Mouse (Mus musculus) urinary bladder, adult 2 months (tissue): Measurements from ENCODE around the gene Rcor2. TPM values are rescaled to one million over a fixed set of nuclear protein-coding genes. Genes with fewer than 3 reads are reported as not detected.

Experiments
- DNase-seq: peaks from one replicate; pipeline ENCODE4 v3.0.0; 2022; ENCODE audit warnings: low spot score
- polyA plus RNA-seq: library from polyadenylated mRNA; depleted of rRNA; stranded (reverse); fragments of >200 nt; gene quantifications from 2 replicates; pipeline ENCODE4 v1.2.3, GENCODE M21; 2012; rRNA removed

The Rcor2 gene
- polyA plus RNA-seq, 1 experiment = 10.4 TPM

GRCm38 (mm10) chr19:7320181-7320580 is 53.1 kb downstream of the Rcor2 start:
- DNase-seq = no peak

GRCm38 (mm10) chr19:7321391-7321790 is 54.3 kb downstream of the Rcor2 start:
- DNase-seq = no peak

Other genes starting within 250 kb of the Rcor2 start
- 13.9 and 15.7 TPM in 2 replicates for gene Fermt3, start 247.9 kb upstream of the Rcor2 start, polyA plus RNA-seq
- 82.9 and 85.9 TPM in 2 replicates for gene Stip1, start 227.4 kb upstream of the Rcor2 start, polyA plus RNA-seq
- gene Macrod1, start 210.5 kb upstream of the Rcor2 start, polyA plus RNA-seq = 23.7 and 26.2 TPM in 2 replicates
- 0.37 and 0.66 TPM in 2 replicates for gene Flrt1, start 161.6 kb upstream of the Rcor2 start, polyA plus RNA-seq
- 91.0 and 97.6 TPM in 2 replicates for gene Otub1, start 61.0 kb upstream of the Rcor2 start, polyA plus RNA-seq
- 508 and 528 TPM in 2 replicates for gene Cox8a, start 49.7 kb upstream of the Rcor2 start, polyA plus RNA-seq
- gene Naa40, start 26.1 kb upstream of the Rcor2 start, polyA plus RNA-seq = 25.7 and 27.6 TPM in 2 replicates
- 75.2 and 100 TPM in 2 replicates for gene Mark2, start 74.5 kb downstream of the Rcor2 start, polyA plus RNA-seq
- 18.8 and 21.0 TPM in 2 replicates for gene Spindoc, start 115.7 kb downstream of the Rcor2 start, polyA plus RNA-seq
- gene 2700081O15Rik, start 150.3 kb downstream of the Rcor2 start, polyA plus RNA-seq = 26.9 and 34.5 TPM in 2 replicates
- gene Rtn3, start 216.0 kb downstream of the Rcor2 start, polyA plus RNA-seq = 120 and 126 TPM in 2 replicates
- 53.8 and 65.3 TPM in 2 replicates for gene Atl3, start 226.7 kb downstream of the Rcor2 start, polyA plus RNA-seq